Mouse (Mus musculus): ENCODE measurements around the gene Naip1.
"Not testable (repeated sequence)": the region's sequence is repeated elsewhere in the genome, so short reads cannot be mapped to it uniquely, and the experiment has no call there.

Gene Naip1

GRCm38 (mm10) chr13:100402930-100403637, 49.6 kb downstream of the Naip1 start:
- not testable (repeated sequence) for DNase-seq (ENCODE audit: low spot score in 2 of 2)

GRCm38 (mm10) chr13:100391021-100391420, 61.6 kb downstream of the Naip1 start:
- peak; percentile 3 to 29 for DNase-seq (ENCODE audit: low spot score in 2 of 2)

GRCm38 (mm10) chr13:100370536-100370935, 82.1 kb downstream of the Naip1 start:
- DNase-seq (ENCODE audit: low spot score in 2 of 2): no peak
